Mouse (Mus musculus) left cerebral cortex, adult 11 months (tissue): ENCODE data around the gene Pltp.
"Not testable (repeated sequence)": the region's sequence is repeated elsewhere in the genome, so short reads cannot be mapped to it uniquely, and the experiment has no call there.

Source experiments
- DNase-seq: peaks from one replicate; pipeline ENCODE4 v3.0.0; 2022; ENCODE audit warnings: low spot score

The Pltp gene

GRCm38 (mm10) chr2:164878509-164879227 is 21.2 kb upstream of the Pltp start:
- peak; percentile 54 for DNase-seq

GRCm38 (mm10) chr2:164877376-164878215 is 20.1 kb upstream of the Pltp start:
- DNase-seq, result not testable (repeated sequence)

- not testable (repeated sequence) for DNase-seq
Measured at GRCm38 (mm10) chr2:164875648-164876047, 18.1 kb upstream of the Pltp start.

DNA sequence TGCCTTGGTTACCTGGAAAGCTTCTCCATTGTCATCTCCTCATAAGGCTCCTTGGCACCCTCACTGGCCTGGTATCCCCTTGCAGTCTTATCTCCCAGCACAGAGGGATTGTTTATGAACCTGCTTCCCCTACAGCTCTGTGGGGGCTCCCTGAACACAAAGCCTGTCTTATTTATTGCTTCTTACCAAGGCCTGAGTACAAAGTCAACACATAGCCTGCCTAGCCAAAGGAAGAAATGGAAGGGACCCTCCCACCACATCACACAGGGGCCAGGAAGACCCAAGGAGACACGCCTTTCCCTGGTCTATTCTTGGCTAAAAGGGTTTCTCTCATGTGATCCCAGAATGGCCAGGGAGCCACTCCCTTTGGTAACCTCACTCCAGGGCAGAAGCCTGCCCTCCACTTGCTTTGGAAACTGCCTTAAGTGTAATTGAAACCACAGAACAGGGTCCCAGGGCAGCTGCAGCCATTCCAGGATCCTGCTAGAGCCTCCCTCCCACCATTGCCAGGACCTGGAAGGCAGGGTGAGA is 16.8 kb upstream of the Pltp start:
- no peak for DNase-seq

- DNase-seq, result no peak
Measured at GRCm38 (mm10) chr2:164873621-164874020, 16.1 kb upstream of the Pltp start.

DNA sequence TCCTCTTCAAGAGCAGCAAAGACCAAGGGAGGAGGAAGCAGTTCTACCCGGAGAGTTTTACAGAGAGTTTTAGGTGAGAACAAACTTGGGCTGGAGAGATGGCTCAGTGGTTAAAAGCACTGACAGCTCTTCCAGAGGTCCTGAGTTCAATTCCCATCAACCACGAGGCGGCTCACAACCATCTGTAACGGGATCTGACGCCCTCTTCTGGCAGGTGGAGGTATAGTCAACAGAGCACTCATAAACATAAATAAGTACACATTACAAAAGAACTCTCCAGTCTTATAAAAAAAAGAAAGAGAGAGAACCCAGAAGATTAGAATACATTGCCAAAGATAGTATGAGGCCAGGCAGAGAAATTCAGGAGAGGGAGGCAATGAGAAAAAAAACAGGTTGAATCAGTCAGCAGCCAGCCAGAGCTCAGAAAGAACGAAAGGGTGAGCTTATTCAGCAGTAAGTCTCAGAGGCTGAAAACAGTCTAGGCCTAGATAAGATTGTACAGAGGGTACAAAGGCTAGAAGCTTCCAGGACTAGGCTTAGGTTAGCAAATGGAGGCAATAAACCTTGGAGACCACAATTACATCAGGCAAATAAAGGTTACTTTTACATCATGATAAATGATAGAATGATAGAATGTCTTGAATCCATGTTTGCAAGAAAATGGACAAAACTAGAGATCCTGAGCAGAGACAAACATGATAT is 14.2 kb upstream of the Pltp start:
- DNase-seq, result no peak

DNA sequence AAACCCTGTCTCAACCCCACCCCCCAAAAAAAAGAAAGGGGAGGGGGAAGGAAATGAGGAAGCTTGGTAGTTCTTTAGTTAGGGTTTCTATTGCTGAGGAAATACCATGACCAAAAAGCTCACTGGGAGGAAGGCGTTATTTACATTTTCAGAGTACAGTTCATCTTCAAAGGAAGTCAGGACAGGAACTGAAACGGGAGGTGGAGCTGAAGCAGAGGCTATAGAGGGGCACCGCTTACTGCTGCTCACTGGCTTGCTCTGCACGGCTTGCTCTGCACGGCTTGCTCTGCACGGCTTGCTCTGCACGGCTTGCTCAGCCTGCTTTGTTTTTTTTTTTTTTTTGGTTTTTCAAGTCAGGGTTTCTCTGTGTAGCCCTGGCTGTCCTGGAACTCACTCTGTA is 11.0 kb upstream of the Pltp start:
- DNase-seq, result no peak

DNA sequence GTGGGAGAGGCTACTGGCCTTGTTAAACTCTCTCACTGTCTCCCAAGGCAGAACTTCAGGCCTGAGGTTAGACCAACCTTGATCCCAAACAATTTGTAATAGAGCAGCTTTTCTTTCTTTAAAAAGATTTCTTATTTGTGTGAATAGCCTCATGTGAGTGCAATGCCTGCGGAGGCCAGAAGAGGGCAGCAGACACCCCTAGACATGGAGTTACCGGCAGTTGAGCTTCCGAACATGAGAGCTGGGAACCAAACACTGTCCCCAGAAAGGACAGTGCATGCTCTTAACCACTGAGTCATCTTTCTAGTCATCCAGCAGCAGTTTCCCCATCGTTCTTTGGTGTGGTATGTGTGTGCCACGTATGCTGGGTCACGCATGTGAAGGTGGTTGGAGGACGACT is 10.1 kb upstream of the Pltp start:
- no peak for DNase-seq

DNA sequence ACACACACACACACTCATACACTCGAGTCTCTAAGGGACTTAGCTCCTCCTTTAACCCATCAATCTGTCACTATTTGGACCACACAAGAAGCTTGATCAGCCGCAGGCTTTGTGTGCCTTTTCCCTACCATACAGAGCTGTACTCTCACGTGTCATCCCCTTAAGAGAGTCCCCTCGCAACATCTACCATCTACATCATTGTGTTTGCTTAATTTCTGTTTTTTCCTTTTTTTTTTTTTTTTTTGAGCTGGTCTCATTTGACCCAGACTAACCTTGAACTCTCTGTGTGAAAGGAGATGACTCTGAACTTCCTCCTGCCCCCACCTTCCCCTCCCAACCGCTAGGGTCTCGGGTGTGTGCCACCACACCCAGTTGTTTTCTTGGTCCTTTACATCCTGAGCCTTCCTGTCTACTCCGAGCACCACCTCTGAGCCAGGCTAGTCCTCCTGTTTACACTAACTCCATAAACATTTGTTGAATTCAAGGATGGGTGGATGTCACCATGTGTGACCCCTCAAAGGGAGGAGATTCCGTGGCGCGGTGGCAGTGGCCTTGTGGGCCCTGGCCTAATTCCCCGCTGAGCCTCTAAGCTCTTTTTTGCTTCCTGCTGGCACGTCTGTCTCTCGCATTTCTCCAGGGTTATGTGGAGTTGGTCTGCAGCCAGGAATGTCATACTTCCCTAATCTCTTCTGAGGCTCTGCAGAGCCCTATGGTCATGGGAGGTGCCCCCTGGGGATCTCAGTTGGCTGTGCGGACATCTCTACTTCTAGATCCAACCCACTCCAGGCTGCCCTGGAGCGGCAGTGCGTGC is 9.4 kb upstream of the Pltp start:
- DNase-seq, result no peak

GRCm38 (mm10) chr2:164864593-164864992 is 7.1 kb upstream of the Pltp start:
- no peak for DNase-seq

- DNase-seq, result not testable (repeated sequence)
Measured at GRCm38 (mm10) chr2:164863411-164863810, 5.9 kb upstream of the Pltp start.

GRCm38 (mm10) chr2:164862179-164862861 is 4.8 kb upstream of the Pltp start:
- no peak for DNase-seq

DNA sequence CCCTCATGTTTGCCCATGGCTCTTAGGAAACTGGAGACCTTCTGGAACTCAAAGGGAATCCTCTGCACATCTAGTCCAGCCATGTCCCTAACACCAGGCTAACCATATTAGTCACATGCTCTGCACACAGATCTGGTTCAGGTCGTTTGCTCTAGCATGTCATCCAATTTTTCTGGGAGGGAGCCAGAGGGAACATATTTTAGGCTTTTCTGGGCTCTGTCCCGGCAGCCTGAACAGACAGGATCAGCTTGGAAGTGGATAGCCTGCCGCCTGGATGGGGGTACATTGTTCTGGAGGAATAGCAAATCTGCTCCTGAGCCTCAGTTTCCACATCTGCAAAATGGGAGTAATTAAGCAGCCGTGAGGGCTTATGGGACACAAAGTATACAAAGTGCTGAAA is 3.6 kb upstream of the Pltp start:
- DNase-seq, result no peak

DNA sequence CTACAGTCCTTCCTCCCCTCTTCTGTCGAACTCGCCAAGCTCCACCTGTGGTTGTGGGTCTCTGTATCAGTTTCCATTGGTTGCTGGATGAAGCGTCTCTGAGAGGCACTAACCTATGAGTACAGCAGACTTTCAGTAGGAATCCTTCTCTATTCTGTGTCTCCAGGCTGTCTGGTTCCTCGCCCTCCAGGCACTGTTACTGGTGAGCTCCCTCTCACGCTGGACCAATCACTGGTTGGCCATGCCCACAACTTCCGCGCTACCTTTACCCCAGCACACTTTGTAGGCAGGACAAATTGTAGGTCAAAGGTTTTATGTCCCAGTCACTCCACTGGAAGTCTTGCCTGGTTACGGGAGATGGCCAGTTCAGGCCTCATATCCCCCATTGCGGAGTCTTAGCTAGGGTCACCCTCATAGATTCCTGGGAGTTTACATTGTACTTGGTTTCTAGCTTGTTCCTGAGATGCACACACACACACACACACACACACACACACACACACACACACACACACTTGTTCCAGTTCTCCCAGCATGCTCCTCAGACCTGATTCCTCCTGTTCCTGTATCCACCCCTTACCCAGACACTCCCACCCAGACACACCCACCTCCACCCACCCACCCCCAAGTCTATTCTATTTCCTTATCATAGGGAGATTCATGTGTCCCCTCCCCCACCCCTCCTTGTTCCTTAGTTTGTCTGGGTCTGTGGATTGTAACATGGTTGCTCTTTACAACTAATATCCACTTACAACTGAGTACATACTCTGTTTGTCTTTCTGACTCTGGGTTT is 2.3 kb upstream of the Pltp start:
- no peak for DNase-seq

- no peak for DNase-seq
Measured at GRCm38 (mm10) chr2:164859155-164859554, 1.6 kb upstream of the Pltp start.

GRCm38 (mm10) chr2:164857842-164858553 is 487 bp upstream of the Pltp start:
- no peak for DNase-seq

DNA sequence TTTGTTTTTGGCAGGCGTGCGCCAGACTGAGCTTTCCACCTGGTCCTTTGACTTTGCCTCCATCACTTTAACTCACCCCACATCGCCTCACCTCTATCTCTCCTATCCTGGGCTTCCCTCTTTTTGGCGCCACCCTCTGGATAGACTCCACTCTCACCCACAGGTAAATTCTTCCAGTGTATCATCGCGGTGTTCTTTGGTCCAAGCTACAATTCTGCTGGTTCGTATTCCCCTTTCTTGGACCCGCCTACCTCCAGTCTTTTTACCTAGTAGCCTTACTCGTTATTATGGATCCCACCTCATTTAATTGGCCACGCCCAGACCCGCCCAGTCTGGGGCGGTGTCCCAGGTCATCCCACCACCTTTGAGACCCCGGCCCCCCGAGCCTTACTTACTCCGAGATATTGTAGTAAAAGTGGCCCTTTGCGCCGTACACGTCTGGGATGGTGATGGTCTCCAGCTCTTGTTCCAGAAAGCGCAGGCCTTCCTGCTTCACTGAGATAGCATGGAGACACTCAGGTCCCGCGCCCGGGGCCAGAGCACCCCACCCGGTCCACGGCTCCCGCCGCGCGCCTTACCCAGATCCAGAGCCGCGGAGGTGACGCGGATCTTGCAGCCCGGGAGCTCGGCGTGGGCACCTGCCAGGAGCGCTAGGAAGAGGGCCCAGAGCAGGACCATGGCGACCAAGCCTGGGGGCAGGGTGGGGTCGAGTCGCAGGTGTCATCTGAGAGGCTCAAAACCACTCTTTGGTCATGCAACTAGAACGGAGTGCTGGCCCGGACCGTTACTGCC is 1.0 kb downstream of the Pltp start:
- DNase-seq, result no peak

GRCm38 (mm10) chr2:164855572-164855971 is 1.9 kb downstream of the Pltp start:
- not testable (repeated sequence) for DNase-seq

DNA sequence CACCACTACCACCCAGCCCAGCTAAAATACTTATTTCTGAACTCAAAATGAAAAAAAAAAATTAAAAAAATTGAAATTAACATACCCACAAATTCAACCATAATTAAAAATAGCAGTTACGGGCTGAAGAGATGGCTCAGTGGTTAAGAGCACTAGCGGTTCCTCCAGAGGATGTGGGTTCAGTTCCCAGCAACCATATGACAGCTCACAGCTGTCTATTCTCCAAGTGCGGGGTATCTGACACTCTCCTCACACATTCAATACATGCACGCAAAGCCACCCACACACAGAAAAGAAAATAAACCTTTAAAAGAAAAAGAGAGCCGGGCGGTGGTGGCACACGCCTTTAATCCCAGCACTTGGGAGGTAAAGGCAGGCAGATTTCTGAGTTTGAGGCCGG is 7.5 kb downstream of the Pltp start:
- no peak for DNase-seq
